Mouse (Mus musculus) embryonic facial prominence, embryonic 12.5 days (tissue): ENCODE results near the gene A430033K04Rik. TPM values are rescaled to one million over a fixed set of nuclear protein-coding genes. Genes with fewer than 3 reads are reported as not detected.
A peak's percentile ranks its signal among the peaks of the same experiment; 100 is the strongest.

Experiments used
- ATAC-seq: fragments of 200-750 bp; cut with Nextera tagmentation; 2 replicates; pipeline ENCODE4 v1.8.0; 2017; ENCODE audit not compliant: insufficient number of reproducible peaks, insufficient read depth, low FRiP score, low TSS enrichment
- H3K27ac ChIP-seq: fragments of 300-500 bp; sonication (generic); 2 replicates; pipeline ENCODE4 v1.5.1; 2016; ENCODE audit warnings: mild to moderate bottlenecking
- H3K27me3 ChIP-seq: fragments of 300-500 bp; sonication (generic); 2 replicates; pipeline ENCODE4 v1.6.1; 2016; ENCODE audit warnings: mild to moderate bottlenecking, moderate library complexity
- H3K36me3 ChIP-seq: fragments of 300-500 bp; sonication (generic); 2 replicates; pipeline ENCODE4 v1.6.1; 2016; ENCODE audit warnings: mild to moderate bottlenecking
- H3K4me1 ChIP-seq: fragments of 300-500 bp; sonication (generic); 2 replicates; pipeline ENCODE4 v1.6.1; 2016
- H3K4me2 ChIP-seq: fragments of 300-500 bp; sonication (generic); replicated peaks from 2 replicates; pipeline ENCODE4 v1.6.1; 2016; ENCODE audit warnings: mild to moderate bottlenecking, moderate library complexity
- H3K4me3 ChIP-seq: fragments of 300-500 bp; sonication (generic); 2 replicates; pipeline ENCODE4 v1.5.1; 2016; ENCODE audit warnings: mild to moderate bottlenecking
- H3K9ac ChIP-seq: fragments of 300-500 bp; sonication (generic); 2 replicates; pipeline ENCODE4 v1.6.1; 2016; ENCODE audit warnings: mild to moderate bottlenecking, moderate library complexity
- H3K9me3 ChIP-seq: fragments of 300-500 bp; sonication (generic); 2 replicates; pipeline ENCODE4 v1.6.1; 2016; ENCODE audit warnings: mild to moderate bottlenecking, moderate library complexity
- WGBS: fragments of 180-500 bp; shearing (Covaris S2); methylation state at CpG from one replicate; pipeline ENCODE4 v1.1.7; 2016; 5-methylcytosine and 5-hydroxymethylcytosine counted together
- polyA plus RNA-seq: library from polyadenylated mRNA; unstranded; fragments of >200 nt; fragmentation: Nextera tagmentation; extraction: Ambion mirVana; gene quantifications from 2 replicates; pipeline ENCODE4 v1.2.1, GENCODE M21; 2016

The A430033K04Rik gene
- polyA plus RNA-seq, 1 experiment from 2014 or later = 18.5 TPM

GRCm38 (mm10) chr5:138657407-138657806, 34.7 kb downstream of the A430033K04Rik start:
- ATAC-seq = no peak
- Histone ChIP-seq H3K4me1 (no peaks in the 10 kb centered on the region), H3K36me3 (no peaks in the 10 kb centered on the region), H3K4me3 (no peak overlapping the region), H3K27ac (no peak overlapping the region), H3K27me3 (no peaks in the 10 kb centered on the region), H3K9ac (no peak overlapping the region), H3K9me3 (no peaks in the 10 kb centered on the region), H3K4me2 (no peak overlapping the region)
- 90% methylated on average over 3 of the region's 3 CpGs for WGBS

DNA sequence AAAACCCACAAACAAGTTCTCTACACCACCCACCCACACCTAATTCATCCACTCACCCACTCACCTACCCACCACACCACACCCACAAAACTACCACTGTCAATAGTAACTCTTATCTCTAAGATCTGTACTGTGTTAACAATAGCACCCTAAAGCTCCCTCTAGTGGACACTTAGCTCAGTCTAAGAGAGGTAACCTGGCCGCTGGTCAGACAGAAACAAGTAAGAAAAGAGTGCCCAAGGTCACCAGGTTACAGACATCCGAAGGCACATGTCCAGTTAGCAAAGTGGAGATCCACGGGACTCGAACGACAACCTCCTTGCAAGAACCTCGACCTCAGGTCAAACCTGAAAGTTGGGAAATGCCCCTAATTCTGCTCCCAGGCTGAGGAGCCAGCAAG, 35.2 kb downstream of the A430033K04Rik start:
- no peaks in the 10 kb centered on the region for H3K27me3 ChIP-seq
- H3K27ac ChIP-seq = no peak overlapping the region
- no peaks in the 10 kb centered on the region for H3K9me3 ChIP-seq
- WGBS = 37% methylated on average over 6 of the region's 6 CpGs
- H3K4me1 ChIP-seq = no peaks in the 10 kb centered on the region
- no peak overlapping the region for H3K4me3 ChIP-seq
- no peak overlapping the region for H3K9ac ChIP-seq
- no peak for ATAC-seq
- no peaks in the 10 kb centered on the region for H3K36me3 ChIP-seq
- H3K4me2 ChIP-seq = no peak overlapping the region

GRCm38 (mm10) chr5:138658922-138659321, 36.3 kb downstream of the A430033K04Rik start:
- H3K27me3 ChIP-seq = no peaks in the 10 kb centered on the region
- H3K9ac ChIP-seq = no peak overlapping the region
- no peaks in the 10 kb centered on the region for H3K4me1 ChIP-seq
- WGBS = 10% methylated on average over 5 of the region's 5 CpGs
- no peaks in the 10 kb centered on the region for H3K36me3 ChIP-seq
- no peak overlapping the region for H3K4me3 ChIP-seq
- no peak overlapping the region for H3K4me2 ChIP-seq
- ATAC-seq = peak; percentile 22; the same call in 1 of the 2 replicates
- no peak overlapping the region for H3K27ac ChIP-seq
- H3K9me3 ChIP-seq = no peaks in the 10 kb centered on the region

- WGBS = 54% methylated on average over 8 of the region's 8 CpGs
- no peak overlapping the region for H3K4me3 ChIP-seq
- H3K9me3 ChIP-seq = no peaks in the 10 kb centered on the region
- H3K36me3 ChIP-seq = no peaks in the 10 kb centered on the region
- no peak overlapping the region for H3K27ac ChIP-seq
- H3K4me2 ChIP-seq = no peak overlapping the region
- H3K27me3 ChIP-seq = no peaks in the 10 kb centered on the region
- no peak overlapping the region for H3K9ac ChIP-seq
- no peak for ATAC-seq
- H3K4me1 ChIP-seq = no peaks in the 10 kb centered on the region
Observed at GRCm38 (mm10) chr5:138683023-138683766, 60.5 kb downstream of the A430033K04Rik start.

DNA sequence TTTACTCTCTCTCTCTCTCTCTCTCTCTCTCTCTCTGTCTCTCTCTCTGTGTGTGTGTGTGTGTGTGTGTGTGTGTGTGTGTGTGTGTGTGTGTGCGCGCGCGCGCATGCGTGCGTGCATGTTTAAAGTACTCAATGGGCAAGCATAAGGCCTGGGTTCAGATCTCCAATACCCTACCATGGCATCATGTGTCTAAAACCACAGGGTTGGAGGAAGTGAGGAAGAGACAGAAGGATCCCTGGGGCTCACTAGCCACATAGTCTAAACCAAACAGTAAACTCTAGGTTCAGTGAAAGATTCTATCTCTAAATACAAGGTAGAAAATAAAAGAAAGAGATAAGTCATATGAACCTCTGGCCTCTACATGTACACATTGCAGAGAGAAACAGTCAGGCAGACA, 61.2 kb downstream of the A430033K04Rik start:
- H3K4me1 ChIP-seq = no peaks in the 10 kb centered on the region
- no peak overlapping the region for H3K9ac ChIP-seq
- H3K4me2 ChIP-seq = no peak overlapping the region
- H3K9me3 ChIP-seq = no peaks in the 10 kb centered on the region
- no peaks in the 10 kb centered on the region for H3K27me3 ChIP-seq
- no peak overlapping the region for H3K27ac ChIP-seq
- H3K4me3 ChIP-seq = no peak overlapping the region
- 97% methylated on average over 7 of the region's 7 CpGs for WGBS
- ATAC-seq = no peak
- no peaks in the 10 kb centered on the region for H3K36me3 ChIP-seq

DNA sequence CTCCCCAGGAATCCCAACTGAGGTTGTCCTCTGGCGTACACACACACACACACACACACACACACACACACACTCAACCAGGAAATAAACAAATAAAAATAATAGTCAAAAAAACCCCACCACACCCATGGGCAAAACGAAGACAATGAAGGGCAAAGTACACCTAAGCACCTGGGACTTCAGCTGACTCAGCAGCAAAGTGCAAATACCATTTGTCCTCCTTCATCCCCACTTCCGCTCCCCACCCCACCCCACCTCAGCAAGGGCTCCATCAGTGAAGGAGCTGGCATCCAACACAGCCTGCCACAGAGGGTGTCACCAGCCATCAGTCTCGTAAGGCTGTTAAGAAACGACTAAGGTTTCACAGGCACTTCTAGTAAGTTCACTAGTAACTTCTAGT, 64.8 kb downstream of the A430033K04Rik start:
- Histone ChIP-seq H3K36me3 (no peaks in the 10 kb centered on the region), H3K9ac (no peak overlapping the region), H3K9me3 (no peaks in the 10 kb centered on the region), H3K4me1 (no peaks in the 10 kb centered on the region), H3K4me3 (no peak overlapping the region), H3K27ac (no peak overlapping the region), H3K4me2 (no peak overlapping the region), H3K27me3 (no peaks in the 10 kb centered on the region)
- 74% methylated on average over 5 of the region's 5 CpGs for WGBS
- ATAC-seq = no peak

GRCm38 (mm10) chr5:138689254-138689653, 66.6 kb downstream of the A430033K04Rik start:
- H3K4me1 ChIP-seq = no peaks in the 10 kb centered on the region
- no peak for ATAC-seq
- WGBS = 66% methylated on average over 5 of the region's 5 CpGs
- no peak overlapping the region for H3K27ac ChIP-seq
- no peak overlapping the region for H3K4me3 ChIP-seq
- no peaks in the 10 kb centered on the region for H3K9me3 ChIP-seq
- H3K9ac ChIP-seq = no peak overlapping the region
- no peak overlapping the region for H3K4me2 ChIP-seq
- no peaks in the 10 kb centered on the region for H3K36me3 ChIP-seq
- no peaks in the 10 kb centered on the region for H3K27me3 ChIP-seq

- H3K4me1 ChIP-seq = 0 out of 2 replicates have a peak, but pooled peaks cover 3% of the 10 kb centered on the region
- no peaks in the 10 kb centered on the region for H3K36me3 ChIP-seq
- no peak overlapping the region for H3K27ac ChIP-seq
- no peak for ATAC-seq
- no peak overlapping the region for H3K4me3 ChIP-seq
- no peak overlapping the region for H3K9ac ChIP-seq
- H3K9me3 ChIP-seq = no peaks in the 10 kb centered on the region
- H3K4me2 ChIP-seq = no peak overlapping the region
- no peaks in the 10 kb centered on the region for H3K27me3 ChIP-seq
Observed at GRCm38 (mm10) chr5:138692936-138693570, 70.4 kb downstream of the A430033K04Rik start.

DNA sequence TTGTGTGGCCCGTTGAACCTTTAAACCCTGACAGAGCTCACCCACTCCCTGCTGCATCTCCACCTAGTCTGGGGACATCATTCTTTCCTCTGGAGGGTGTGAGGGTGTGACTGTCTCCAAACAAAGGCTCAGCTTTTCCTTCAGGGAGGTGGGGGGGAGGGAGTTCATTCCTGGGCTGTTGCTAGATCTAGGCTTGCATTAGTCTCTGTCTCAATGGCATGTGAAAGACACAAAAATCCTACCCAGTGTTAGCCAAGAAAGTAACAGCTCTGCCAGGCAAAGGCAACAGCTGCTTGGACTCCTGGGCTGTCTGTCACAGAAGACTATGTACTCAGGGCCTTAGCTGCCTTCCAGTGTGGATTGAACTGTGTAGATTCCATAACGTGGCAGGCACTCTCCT, 71.4 kb downstream of the A430033K04Rik start:
- WGBS = 51% methylated on average over 2 of the region's 2 CpGs
- Histone ChIP-seq H3K4me1 (0 out of 2 replicates have a peak, but pooled peaks cover 3% of the 10 kb centered on the region), H3K9ac (no peak overlapping the region), H3K4me3 (no peak overlapping the region), H3K27ac (no peak overlapping the region), H3K36me3 (no peaks in the 10 kb centered on the region), H3K4me2 (no peak overlapping the region), H3K27me3 (no peaks in the 10 kb centered on the region), H3K9me3 (no peaks in the 10 kb centered on the region)
- no peak for ATAC-seq

DNA sequence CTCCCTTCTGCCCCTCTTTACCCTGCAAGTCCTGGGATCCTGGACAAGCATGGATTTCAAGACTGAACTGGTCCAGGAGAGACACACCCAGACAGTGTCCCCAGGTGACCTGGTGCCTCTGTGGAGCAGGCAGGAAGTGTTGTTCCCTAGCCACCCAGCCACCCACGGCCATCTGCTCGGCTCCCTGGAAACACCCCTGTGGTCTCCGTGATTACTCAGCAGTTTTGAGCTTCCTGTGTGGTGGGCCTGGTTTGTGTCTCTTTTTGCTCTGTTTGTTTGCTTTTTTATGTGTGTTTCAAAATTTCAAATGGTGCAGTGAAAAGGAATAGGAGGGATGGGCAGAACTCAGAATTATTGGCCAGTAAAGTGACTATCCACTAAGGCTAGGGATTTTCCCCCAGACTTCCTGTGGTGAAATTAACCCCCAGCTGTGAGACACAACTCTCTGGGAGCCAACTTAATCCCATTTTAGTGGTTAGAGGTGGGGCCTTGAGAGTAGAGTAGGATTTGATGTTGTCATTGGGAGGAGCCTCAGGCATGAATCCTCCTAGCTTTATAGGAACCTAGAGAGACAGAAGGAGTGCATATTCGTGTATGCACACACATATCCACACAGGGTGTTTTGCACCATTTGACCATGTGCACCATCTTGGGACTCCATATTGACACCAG, 72.0 kb downstream of the A430033K04Rik start:
- no peak for ATAC-seq
- no peak overlapping the region for H3K4me2 ChIP-seq
- 54% methylated on average over 4 of the region's 4 CpGs for WGBS

DNA sequence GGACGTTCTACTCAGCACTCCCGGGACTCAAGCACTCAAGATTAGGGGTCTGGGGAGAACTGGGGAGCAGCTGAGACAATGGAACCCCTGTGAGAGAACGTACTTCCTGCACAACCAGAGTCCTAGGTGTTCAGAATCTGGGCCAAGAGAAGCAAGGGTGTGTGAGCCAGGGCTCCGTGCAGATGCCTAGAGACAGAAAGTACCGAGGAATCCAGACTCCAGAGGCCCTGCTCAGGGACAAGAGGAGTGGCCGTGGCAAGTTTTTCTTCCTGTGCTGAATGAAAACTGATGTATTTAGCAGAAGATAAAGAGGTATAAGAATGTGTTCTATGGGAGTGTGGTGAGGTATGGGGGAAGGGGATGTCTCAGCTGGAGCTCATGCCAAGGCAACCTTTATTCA, 74.8 kb downstream of the A430033K04Rik start:
- no peak overlapping the region for H3K9ac ChIP-seq
- H3K27ac ChIP-seq = no peak overlapping the region
- H3K4me1 ChIP-seq = 0 out of 2 replicates have a peak, but pooled peaks cover 3% of the 10 kb centered on the region
- no peak overlapping the region for H3K4me2 ChIP-seq
- WGBS = 58% methylated on average over 6 of the region's 6 CpGs
- H3K36me3 ChIP-seq = no peaks in the 10 kb centered on the region
- H3K4me3 ChIP-seq = no peak overlapping the region
- no peak for ATAC-seq
- no peaks in the 10 kb centered on the region for H3K27me3 ChIP-seq
- H3K9me3 ChIP-seq = no peaks in the 10 kb centered on the region

More for the DNA sequence above, 72.0 kb downstream of the A430033K04Rik start:
- Histone ChIP-seq H3K9ac (no peak overlapping the region), H3K27ac (no peak overlapping the region), H3K36me3 (no peaks in the 10 kb centered on the region), H3K9me3 (no peaks in the 10 kb centered on the region), H3K27me3 (no peaks in the 10 kb centered on the region), H3K4me1 (0 out of 2 replicates have a peak, but pooled peaks cover 3% of the 10 kb centered on the region), H3K4me3 (no peak overlapping the region)
